16 mouse cellular contexts compared by ENCODE assay signal in genomic region chr16:4547611-4548010, GRCm38 (mm10). TPM values are rescaled to one million over a fixed set of nuclear protein-coding genes. Genes with fewer than 3 reads are reported as not detected.
"Had no signal": no experiment of that assay in that cellular context is flagged by ENCODE, and none has a peak within 500 bp of the region (broad histone marks: within the 10 kb centered on the region; RNA-seq: fewer than 3 reads in every experiment).

No protein-coding gene starts in this region.

- H3K9me3 ChIP-seq: neural tube, embryonic 13.5 days; neural tube, embryonic 15.5 days; stomach, embryonic 15.5 days had no signal

- H3K9ac ChIP-seq: neural tube, embryonic 13.5 days; neural tube, embryonic 15.5 days; stomach, embryonic 15.5 days had no signal

- H3K27ac ChIP-seq: neural tube, embryonic 13.5 days; neural tube, embryonic 15.5 days; stomach, embryonic 15.5 days; stomach, postnatal 0 days had no signal

- H3K4me2 ChIP-seq: neural tube, embryonic 13.5 days; neural tube, embryonic 15.5 days; stomach, embryonic 15.5 days had no signal

- H3K4me3 ChIP-seq: neural tube, embryonic 13.5 days; neural tube, embryonic 15.5 days; stomach, embryonic 15.5 days had no signal

- DNase-seq: retina, postnatal 1 day; right cerebral cortex, adult 18-20 months; right cerebral cortex, postnatal 14 days; right cerebral cortex, postnatal 25 days; right cerebral cortex, postnatal 4 days; spleen, adult 18-20 months; thymus, adult 18-20 months; thymus, adult 2 months; thymus, postnatal 14 days; thymus, postnatal 36 days; thymus, postnatal 4 days had no signal

- H3K27me3 ChIP-seq: neural tube, embryonic 13.5 days; neural tube, embryonic 15.5 days; stomach, embryonic 15.5 days had no signal

RNA-seq across cellular contexts. Expression of gene Glis2, which starts 46.9 kb away (rescaled TPM):
- total RNA-seq: neutrophil, adult 5-6 weeks had no signal
